Mouse (Mus musculus) testis, adult 2 months (tissue): Measurements from ENCODE around the gene Pus3.

Experiments
- CTCF ChIP-seq: fragments of 200-500 bp; IDR thresholded peaks from 2 replicates; pipeline ENCODE4 v1.5.1; 2012; ENCODE audit warnings: low read depth, mild to moderate bottlenecking, inconsistent platforms, low read length, moderate library complexity; ENCODE audit not compliant: control insufficient read depth, insufficient read depth, insufficient replicate concordance
- POLR2A ChIP-seq: fragments of 200-500 bp; IDR thresholded peaks from 2 replicates; pipeline ENCODE4 v1.6.1; 2012; ENCODE audit warnings: low read depth, mild to moderate bottlenecking, inconsistent platforms, low read length, moderate library complexity; ENCODE audit not compliant: control insufficient read depth

GRCm38 (mm10) chr9:35592903-35593302 lies 34.5 kb downstream of the Pus3 start:
- no peak for TF ChIP-seq CTCF
- TF ChIP-seq POLR2A: no peak
